Mouse (Mus musculus) naive thymus-derived CD4-positive, alpha-beta T cell, adult 2 months (primary cell): ENCODE measurements around the gene Josd2.

Experiments used
- DNase-seq: peaks from one replicate; pipeline ENCODE4 v3.0.0-alpha.2; 2011; ENCODE audit warnings: low read depth

The Josd2 gene

GRCm38 (mm10) chr7:44472558-44472885, 4.7 kb downstream of the Josd2 start:
- no peak for DNase-seq

- DNase-seq = no peak
Observed at GRCm38 (mm10) chr7:44472961-44473646, 5.3 kb downstream of the Josd2 start.

GRCm38 (mm10) chr7:44474419-44474818, 6.6 kb downstream of the Josd2 start:
- no peak for DNase-seq

- DNase-seq = no peak
Observed at GRCm38 (mm10) chr7:44475046-44475614, 7.3 kb downstream of the Josd2 start.

- no peak for DNase-seq
Observed at GRCm38 (mm10) chr7:44482836-44483435, 15.2 kb downstream of the Josd2 start.

GRCm38 (mm10) chr7:44484109-44484508, 16.3 kb downstream of the Josd2 start:
- DNase-seq = no peak

GRCm38 (mm10) chr7:44484841-44485571, 17.2 kb downstream of the Josd2 start:
- peak; percentile 89 for DNase-seq

- no peak for DNase-seq
Observed at GRCm38 (mm10) chr7:44485572-44486195, 17.9 kb downstream of the Josd2 start.

GRCm38 (mm10) chr7:44486927-44487575, 19.3 kb downstream of the Josd2 start:
- no peak for DNase-seq

GRCm38 (mm10) chr7:44487936-44488335, 20.2 kb downstream of the Josd2 start:
- DNase-seq = no peak

GRCm38 (mm10) chr7:44488545-44488944, 20.8 kb downstream of the Josd2 start:
- DNase-seq = no peak

- no peak for DNase-seq
Observed at GRCm38 (mm10) chr7:44490281-44490680, 22.5 kb downstream of the Josd2 start.

GRCm38 (mm10) chr7:44491391-44491790, 23.6 kb downstream of the Josd2 start:
- no peak for DNase-seq

- DNase-seq = no peak
Observed at GRCm38 (mm10) chr7:44492166-44492826, 24.5 kb downstream of the Josd2 start.

GRCm38 (mm10) chr7:44494681-44495080, 26.9 kb downstream of the Josd2 start:
- no peak for DNase-seq

GRCm38 (mm10) chr7:44495086-44495485, 27.3 kb downstream of the Josd2 start:
- DNase-seq = no peak

GRCm38 (mm10) chr7:44495992-44496770, 28.4 kb downstream of the Josd2 start, which contains the start of the genes Emc10 and Fam71e1:
Emc10 (minus strand) TSS chr7:44496529.
Fam71e1 (plus strand) TSS chr7:44496581.
- DNase-seq = peak; percentile 100

GRCm38 (mm10) chr7:44496771-44497109, 29.0 kb downstream of the Josd2 start:
- DNase-seq = no peak

- no peak for DNase-seq
Observed at GRCm38 (mm10) chr7:44497361-44498055, 29.7 kb downstream of the Josd2 start.

GRCm38 (mm10) chr7:44498922-44499321, 31.1 kb downstream of the Josd2 start:
- no peak for DNase-seq
